Mouse (Mus musculus) midbrain, postnatal 0 days (tissue): Measurements from ENCODE around the gene Crabp1. TPM values are rescaled to one million over a fixed set of nuclear protein-coding genes. Genes with fewer than 3 reads are reported as not detected.

Source experiments
- ATAC-seq: fragments of 200-750 bp; cut with Nextera tagmentation; 2 replicates; pipeline ENCODE4 v1.8.0; 2017; ENCODE audit warnings: moderate number of reproducible peaks, mild to moderate bottlenecking, moderate TSS enrichment, moderate library complexity; ENCODE audit not compliant: low FRiP score
- DNase-seq: peaks from one replicate; pipeline ENCODE4 v3.0.0-alpha.2; 2015; ENCODE audit warnings: low spot score
- H3K27ac ChIP-seq: fragments of 300-500 bp; sonication (generic); 2 replicates; pipeline ENCODE4 v1.5.1; 2014; ENCODE audit warnings: low read depth, mild to moderate bottlenecking, low read length, mixed read lengths
- H3K27me3 ChIP-seq: fragments of 300-500 bp; sonication (generic); 2 replicates; pipeline ENCODE4 v1.6.1; 2014; ENCODE audit warnings: low read length, control low read depth, mixed read lengths; ENCODE audit not compliant: insufficient read depth
- H3K36me3 ChIP-seq: fragments of 300-500 bp; sonication (generic); 2 replicates; pipeline ENCODE4 v1.6.1; 2014; ENCODE audit warnings: low read length, control low read depth, mixed read lengths; ENCODE audit not compliant: insufficient read depth
- H3K4me1 ChIP-seq: fragments of 300-500 bp; sonication (generic); 2 replicates; pipeline ENCODE4 v1.6.1; 2014; ENCODE audit warnings: mild to moderate bottlenecking, control low read depth, antibody characterized with exemption, low read length, mixed read lengths; ENCODE audit not compliant: insufficient read depth
- H3K4me2 ChIP-seq: fragments of 300-500 bp; sonication (generic); 2 replicates; pipeline ENCODE4 v1.6.1; 2014; ENCODE audit warnings: low read depth, mild to moderate bottlenecking, low read length, mixed read lengths; ENCODE audit not compliant: poor library complexity, severe bottlenecking
- H3K4me3 ChIP-seq: fragments of 300-500 bp; sonication (generic); 2 replicates; pipeline ENCODE4 v1.5.1; 2014; ENCODE audit warnings: low read depth, mild to moderate bottlenecking, low read length, moderate library complexity
- H3K9ac ChIP-seq: fragments of 300-500 bp; sonication (generic); replicated peaks from 2 replicates; pipeline ENCODE4 v1.6.1; 2014; ENCODE audit warnings: mild to moderate bottlenecking, low read length, moderate library complexity, mixed read lengths; ENCODE audit not compliant: poor library complexity, severe bottlenecking
- H3K9me3 ChIP-seq: fragments of 300-500 bp; sonication (generic); 2 replicates; pipeline ENCODE4 v1.6.1; 2016; ENCODE audit warnings: low read length, control low read depth
- CTCF ChIP-seq: IDR thresholded peaks from 2 replicates; pipeline ENCODE4 v1.5.1; 2016; ENCODE audit warnings: antibody characterized with exemption, mild to moderate bottlenecking
- WGBS: fragments of 180-500 bp; shearing (Covaris S2); extraction: QIAGEN DNeasy Blood & Tissue Kit; methylation state at CpG from one replicate; pipeline ENCODE4 v1.1.7; 2014; 5-methylcytosine and 5-hydroxymethylcytosine counted together
- polyA plus RNA-seq: library from polyadenylated mRNA; unstranded; fragments of >200 nt; fragmentation: Nextera tagmentation; extraction: Ambion mirVana; gene quantifications from 2 replicates; pipeline ENCODE4 v1.2.1, GENCODE M21; 2015
- total RNA-seq: library from RNA; depleted of rRNA; stranded (reverse); fragments of >200 nt; gene quantifications from 2 replicates; pipeline ENCODE4 v1.2.3, GENCODE M21; 2014

Gene Crabp1
- total and polyA plus RNA-seq, 2 experiments from 2014 or later = 18.4 to 26.3 TPM

- no peak overlapping the region for H3K4me3 ChIP-seq
- DNase-seq (no peak), ATAC-seq (no peak)
- H3K4me2 ChIP-seq = no peak overlapping the region
- H3K9me3 ChIP-seq = no peaks in the 10 kb centered on the region
- H3K36me3 ChIP-seq = no peaks in the 10 kb centered on the region
- H3K9ac ChIP-seq = no peak overlapping the region
- H3K4me1 ChIP-seq = no peaks in the 10 kb centered on the region; the same call in 1 of the 2 replicates
- no peak overlapping the region for H3K27ac ChIP-seq
- no peaks in the 10 kb centered on the region for H3K27me3 ChIP-seq
- TF ChIP-seq CTCF = no peak
- WGBS = 46% methylated on average over 13 of the region's 13 CpGs
These were observed 18.7 kb upstream of the Crabp1 start for GRCm38 (mm10) chr9:54745740-54746370.

GRCm38 (mm10) chr9:54750215-54750981 lies 14.2 kb upstream of the Crabp1 start:
- no peaks in the 10 kb centered on the region for H3K27me3 ChIP-seq
- no peak for ATAC-seq
- peaks cover 7% of the 10 kb centered on the region; the same call in 1 of the 2 replicates for H3K4me1 ChIP-seq
- WGBS = 85% methylated on average over 7 of the region's 7 CpGs
- H3K9ac ChIP-seq = no peak overlapping the region
- H3K4me3 ChIP-seq = no peak overlapping the region
- H3K27ac ChIP-seq = no peak overlapping the region
- H3K36me3 ChIP-seq = no peaks in the 10 kb centered on the region
- DNase-seq = no peak
- TF ChIP-seq CTCF = no peak
- no peaks in the 10 kb centered on the region for H3K9me3 ChIP-seq
- no peak overlapping the region for H3K4me2 ChIP-seq

GRCm38 (mm10) chr9:54751684-54752083 lies 12.9 kb upstream of the Crabp1 start:
- no peak overlapping the region for H3K9ac ChIP-seq
- DNase-seq (no peak), ATAC-seq (no peak)
- no peaks in the 10 kb centered on the region for H3K9me3 ChIP-seq
- no peaks in the 10 kb centered on the region for H3K27me3 ChIP-seq
- H3K4me1 ChIP-seq = 0 out of 2 replicates have a peak, but pooled peaks cover 7% of the 10 kb centered on the region
- no peaks in the 10 kb centered on the region for H3K36me3 ChIP-seq
- no peak overlapping the region for H3K4me3 ChIP-seq
- no peak overlapping the region for H3K4me2 ChIP-seq
- no peak overlapping the region for H3K27ac ChIP-seq
- TF ChIP-seq CTCF = no peak
- 76% methylated on average over 2 of the region's 2 CpGs for WGBS

GRCm38 (mm10) chr9:54752201-54752943 lies 12.2 kb upstream of the Crabp1 start:
- ATAC-seq = no peak
- DNase-seq = peak; percentile 24

GRCm38 (mm10) chr9:54752944-54753295 lies 11.6 kb upstream of the Crabp1 start:
- H3K9me3 ChIP-seq = no peaks in the 10 kb centered on the region
- no peak for DNase-seq
- no peak for TF ChIP-seq CTCF
- no peak overlapping the region for H3K27ac ChIP-seq
- no peak overlapping the region for H3K4me3 ChIP-seq
- no peaks in the 10 kb centered on the region for H3K27me3 ChIP-seq
- H3K9ac ChIP-seq = no peak overlapping the region
- no peak for ATAC-seq
- H3K4me2 ChIP-seq = no peak overlapping the region
- no peaks in the 10 kb centered on the region for H3K36me3 ChIP-seq
- 0 out of 2 replicates have a peak, but pooled peaks cover 7% of the 10 kb centered on the region for H3K4me1 ChIP-seq
- 48% methylated on average over 11 of the region's 11 CpGs for WGBS

More at GRCm38 (mm10) chr9:54752201-54752943, 12.2 kb upstream of the Crabp1 start:
- Histone ChIP-seq H3K27me3 (no peaks in the 10 kb centered on the region), H3K4me1 (0 out of 2 replicates have a peak, but pooled peaks cover 7% of the 10 kb centered on the region), H3K27ac (no peak overlapping the region), H3K4me2 (no peak overlapping the region), H3K9ac (no peak overlapping the region), H3K4me3 (no peak overlapping the region), H3K9me3 (no peaks in the 10 kb centered on the region), H3K36me3 (no peaks in the 10 kb centered on the region)
- WGBS = 23% methylated on average over 21 of the region's 21 CpGs
- no peak for TF ChIP-seq CTCF
